Mouse (Mus musculus): ENCODE measurements around the gene Commd3.

Gene Commd3

DNA sequence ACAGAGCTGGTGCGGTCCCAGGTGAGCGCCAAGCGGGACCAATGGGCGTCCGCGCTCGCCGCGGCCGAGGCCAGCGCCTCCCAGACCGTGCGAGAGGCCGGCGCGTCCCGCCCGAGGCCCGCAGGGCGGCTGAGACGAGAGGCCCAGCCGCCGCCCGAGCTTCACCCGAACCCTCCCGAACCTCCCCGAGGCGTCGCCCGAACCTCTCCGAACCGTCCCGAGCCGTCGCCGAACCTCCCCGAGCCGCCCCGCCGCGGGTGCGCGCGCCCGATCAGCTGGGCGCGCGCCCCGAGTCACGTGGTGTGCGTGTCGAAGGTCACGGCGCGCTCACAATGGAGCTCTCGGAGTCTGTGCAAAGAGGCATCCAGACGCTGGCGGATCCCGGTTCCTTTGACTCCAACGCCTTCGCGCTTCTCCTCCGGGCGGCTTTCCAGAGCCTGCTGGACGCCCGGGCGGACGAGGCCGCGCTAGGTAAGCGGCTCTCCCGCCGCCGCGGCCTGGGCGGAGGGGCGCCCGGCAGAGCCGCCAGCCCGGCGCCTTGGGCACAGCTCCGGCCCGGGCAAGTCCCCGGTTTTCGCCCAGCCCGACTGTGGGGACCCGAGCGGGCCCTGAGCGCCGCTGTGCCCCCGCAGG lies at the start of gene Commd3:
Gene Commd3, plus strand, starts transcription at position 252 of the 633 bp plus-strand sequence.
- DNase-seq = peak; percentile 93 to 94

DNA sequence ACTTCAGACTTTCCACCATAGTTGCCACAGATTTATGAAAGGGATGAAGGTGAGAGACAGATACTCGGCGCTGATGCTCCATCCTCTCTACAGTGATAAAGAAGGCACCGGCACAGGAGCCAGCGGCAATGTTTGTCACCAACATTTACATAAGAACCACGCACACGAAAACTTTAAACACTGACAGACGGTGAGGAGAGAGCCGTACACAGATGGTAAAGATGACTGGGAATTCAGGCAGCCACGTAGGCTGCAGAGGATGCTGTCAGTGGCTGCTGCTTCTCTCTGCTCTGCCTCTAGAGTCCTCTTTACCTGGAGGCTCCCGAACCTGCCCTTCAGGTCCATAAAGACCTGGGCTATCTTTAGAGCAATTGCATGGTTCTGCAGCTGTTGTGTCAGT lies 49.0 kb upstream of the Commd3 start:
- no peak for DNase-seq

DNA sequence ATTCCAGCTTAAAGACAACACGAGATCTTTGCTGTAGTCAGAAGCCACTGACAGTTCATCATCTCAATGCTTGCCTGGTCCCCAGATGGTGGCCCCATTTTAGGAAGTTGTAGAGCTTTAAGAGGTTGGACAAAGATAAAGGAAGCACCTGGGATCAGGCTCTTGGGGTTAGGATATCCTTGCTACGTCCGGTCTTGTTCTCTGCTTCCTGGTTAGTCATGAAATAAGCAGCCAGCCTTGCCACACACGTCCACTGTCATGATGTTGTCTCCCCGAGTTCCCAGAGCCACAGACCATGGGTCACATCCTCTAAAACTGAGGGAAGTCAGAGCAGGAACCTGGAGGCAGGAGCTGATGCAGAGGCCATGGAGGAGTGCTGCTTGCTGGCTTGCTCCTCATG lies 41.6 kb upstream of the Commd3 start:
- DNase-seq = no peak

DNA sequence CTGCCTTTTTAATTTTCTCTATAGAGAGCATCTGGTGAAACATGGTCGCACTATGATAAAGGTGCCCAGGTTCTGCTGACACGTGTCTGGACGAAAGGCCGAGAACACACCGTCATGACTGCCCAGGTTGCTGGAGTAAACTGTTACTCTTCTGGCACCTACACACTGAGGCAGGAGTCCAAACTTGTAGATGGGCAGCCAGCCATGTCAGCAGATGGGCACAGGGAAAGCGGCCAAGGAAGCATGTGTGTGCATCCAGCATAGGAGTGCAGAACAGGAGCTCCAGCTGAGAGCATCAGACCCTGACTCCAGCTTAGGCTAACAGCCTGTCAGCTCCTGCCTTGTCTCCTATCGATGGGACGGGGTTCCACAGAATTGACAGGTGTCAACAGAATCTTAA lies 37.1 kb upstream of the Commd3 start:
- DNase-seq = no peak

DNA sequence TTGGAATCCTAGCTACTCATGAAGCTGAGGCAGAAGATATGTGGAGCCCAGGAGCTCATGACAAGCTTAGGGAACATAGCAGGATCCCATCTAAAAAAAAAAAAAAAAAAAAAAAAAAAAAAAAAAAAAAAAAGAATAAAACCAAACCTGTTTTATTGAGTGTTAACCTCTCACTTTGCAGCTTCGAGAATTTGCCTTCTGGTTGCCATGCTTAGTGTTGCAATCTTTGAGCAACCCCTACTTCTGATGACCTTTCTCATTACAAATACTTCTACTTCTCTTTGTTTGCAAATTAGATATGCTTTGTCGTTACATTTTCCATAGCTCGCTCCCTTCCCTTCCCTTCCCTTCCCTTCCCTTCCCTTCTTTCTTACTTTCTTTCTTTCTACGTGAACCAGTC lies 23.6 kb upstream of the Commd3 start:
- DNase-seq = no peak

DNA sequence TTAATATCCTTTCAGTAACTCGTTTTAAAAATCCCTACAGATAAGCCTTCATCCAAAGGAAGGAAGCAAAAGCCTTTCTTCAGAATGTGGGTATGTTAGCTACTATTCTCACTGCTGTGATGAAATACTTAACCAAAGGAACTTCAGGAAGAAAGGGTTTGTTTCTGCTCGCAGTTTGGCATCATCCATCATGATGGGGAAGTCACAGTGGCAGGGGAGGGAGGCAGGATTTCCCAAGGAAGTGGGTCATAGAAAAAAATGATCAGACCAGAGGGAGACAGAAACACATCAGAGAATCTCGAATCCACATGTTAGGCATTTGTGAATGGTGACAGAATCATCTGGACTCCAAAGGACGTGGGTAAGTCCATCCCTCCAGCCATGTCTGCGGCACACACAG lies 17.4 kb upstream of the Commd3 start:
- no peak for DNase-seq

DNA sequence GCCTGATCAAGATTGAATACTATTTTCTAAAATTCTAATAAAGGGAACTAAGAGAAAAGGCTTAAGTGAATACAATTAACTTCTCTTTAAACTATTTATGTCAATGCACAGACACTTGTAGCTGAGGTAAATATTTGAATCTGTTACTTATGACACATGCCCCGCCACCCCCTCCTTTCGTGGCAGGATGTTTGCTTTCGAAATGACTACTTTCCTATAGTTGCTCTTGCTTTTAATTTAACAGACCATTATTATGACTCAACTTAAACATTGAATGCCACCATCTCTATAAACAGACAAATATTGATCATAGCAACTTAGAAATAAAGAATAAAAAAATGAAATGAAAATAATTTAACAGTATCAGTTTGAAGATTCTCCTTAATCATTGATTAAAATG lies 8.2 kb upstream of the Commd3 start:
- no peak for DNase-seq

DNA sequence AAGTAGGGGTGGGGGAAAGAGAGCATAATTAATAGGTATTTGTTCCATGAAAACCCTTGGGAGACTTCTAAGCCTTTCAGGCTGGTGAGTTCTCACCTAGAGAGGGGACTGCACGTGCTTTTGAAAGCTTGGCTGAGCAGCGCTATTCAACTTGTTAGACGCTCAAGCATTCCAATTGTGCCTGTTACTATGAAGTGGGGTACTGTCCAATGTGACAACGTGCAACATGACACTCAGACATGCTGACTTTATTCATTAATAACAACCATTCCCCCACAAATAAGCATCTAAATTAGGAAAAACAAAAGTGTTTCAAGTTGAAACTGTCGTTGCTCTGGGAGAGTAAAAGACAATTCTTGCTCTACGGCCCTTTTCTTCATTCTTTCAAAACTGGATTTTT lies 1.1 kb upstream of the Commd3 start:
- DNase-seq = no peak

DNA sequence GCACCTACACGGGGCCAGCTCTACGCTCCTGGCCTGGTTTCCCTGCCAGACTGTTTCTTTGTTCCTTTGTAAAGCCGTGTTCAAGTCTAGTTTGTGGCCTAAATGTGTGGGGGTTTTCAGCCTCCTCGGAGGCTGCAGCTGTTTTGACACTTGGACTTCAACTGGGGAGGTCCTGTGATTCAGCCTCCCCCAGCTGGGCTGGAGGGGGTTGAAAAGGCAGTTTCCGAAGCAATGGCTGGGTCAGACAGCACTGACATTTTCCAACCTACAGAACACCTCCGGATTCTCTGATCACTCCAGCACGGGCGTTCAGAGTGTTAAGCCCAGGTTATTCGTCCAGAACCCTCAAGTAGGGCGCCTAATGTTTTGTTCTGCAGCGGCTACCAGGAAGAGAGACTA lies 581 bp downstream of the Commd3 start:
- DNase-seq = no peak

DNA sequence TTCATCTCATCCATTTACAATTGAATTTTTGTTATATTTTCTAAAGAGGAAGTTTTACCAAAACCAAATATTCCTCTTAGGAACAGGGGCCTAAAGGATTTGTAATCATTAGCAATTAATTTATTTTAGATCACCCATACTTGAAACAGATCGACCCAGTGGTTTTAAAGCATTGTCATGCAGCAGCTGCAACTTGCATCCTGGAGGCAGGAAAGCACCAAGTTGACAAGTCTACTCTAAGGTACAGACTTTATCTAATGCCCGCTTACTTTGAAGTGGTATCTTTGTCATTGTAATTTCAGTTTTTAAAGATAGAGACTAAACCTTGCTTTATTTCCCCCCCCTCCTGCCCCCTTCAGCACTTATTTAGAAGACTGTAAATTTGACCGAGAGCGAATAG lies 1.6 kb downstream of the Commd3 start:
- DNase-seq = no peak

DNA sequence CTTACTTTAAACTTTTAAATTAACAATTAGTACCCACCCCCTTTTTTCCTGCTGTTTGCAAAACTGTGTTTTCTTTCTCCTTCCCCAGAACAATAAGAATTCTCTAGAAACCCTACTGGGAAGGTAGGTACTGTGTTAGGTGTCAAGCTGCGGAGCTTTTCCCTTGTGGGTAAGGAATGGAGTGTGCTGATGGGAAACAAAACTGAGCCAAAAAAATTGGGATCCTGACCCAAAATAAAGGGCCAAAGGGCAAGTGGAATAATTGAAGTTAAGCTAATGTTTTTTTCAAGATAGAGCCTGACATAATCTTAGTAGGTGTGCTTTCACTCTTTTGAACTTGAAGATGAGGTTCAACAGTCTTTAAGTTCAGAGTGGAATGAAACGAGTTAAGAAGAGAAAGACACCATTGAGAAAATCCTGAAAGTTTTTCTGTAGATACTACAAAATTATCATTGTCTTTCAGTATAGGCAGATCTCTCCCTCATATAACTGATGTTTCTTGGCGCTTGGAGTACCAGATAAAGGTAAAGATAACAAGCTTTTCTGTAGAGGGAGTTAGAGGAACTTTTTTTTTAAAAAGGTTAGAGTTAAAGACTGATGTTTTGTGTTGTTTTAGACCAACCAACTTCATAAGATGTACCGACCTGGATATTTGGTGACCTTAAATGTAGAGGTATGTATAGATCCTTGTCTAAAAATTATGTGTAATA lies 2.2 kb downstream of the Commd3 start:
- DNase-seq = no peak

DNA sequence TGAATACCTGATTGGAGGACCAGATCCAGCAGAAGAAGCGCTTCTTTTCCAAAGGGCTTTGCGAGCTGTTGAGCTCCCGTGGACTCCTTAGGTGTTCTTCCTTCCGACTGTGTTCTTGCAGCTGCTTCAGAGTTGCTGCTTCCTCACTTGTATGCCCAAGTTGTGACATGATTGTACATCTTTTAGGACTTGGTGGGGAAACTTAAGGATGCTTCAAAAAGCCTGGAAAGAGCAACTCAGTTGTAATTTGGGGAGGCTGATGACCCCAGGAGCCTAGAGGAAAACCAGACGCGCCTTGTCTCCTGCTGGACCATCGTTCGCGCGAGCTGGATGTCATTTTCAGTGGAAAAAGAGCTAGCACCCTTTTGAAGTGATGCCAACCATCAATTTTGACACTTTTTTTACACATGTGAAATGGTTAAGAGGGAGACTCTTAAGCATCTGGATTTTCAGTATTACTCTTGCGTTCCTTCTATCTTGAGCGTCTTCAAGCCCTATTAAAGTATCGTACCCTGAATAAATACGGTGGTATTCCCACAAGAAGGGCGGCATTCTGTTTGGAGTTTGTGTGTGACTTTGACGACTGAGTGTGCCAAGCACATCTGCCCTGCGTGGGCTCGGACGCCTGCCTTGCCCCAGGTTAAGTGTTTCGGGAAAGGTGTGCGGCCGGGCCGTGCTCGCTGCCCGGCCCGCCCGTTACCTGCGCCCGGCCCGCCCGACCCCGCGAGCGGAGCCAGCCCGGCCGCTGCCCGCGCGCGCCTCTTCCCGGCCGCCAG lies 3.7 kb downstream of the Commd3 start:
- no peak for DNase-seq

DNA sequence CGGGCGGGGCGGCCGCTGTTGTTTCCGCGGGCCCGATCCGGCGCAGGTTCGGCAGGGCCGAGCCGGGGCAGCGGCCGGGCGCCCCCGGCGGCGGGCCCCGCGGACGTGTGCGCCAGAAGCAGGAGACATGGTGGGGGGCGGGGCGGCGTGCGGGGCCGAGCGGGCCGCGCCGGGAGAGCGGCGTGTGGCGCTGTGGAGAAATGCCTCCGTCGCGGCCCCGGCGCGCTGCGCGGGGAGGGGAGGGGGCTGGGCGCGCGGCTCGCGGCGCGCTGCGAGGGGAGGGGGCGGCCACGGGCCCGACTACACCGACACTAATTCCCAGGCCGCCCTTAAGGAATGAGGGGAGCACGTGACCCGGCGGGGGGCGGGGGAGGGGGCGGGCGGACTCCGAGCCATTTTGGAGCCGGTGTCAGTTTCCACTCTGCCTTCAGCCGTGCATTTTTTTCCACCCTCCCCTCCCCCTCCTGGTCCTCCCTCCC lies 4.3 kb downstream of the Commd3 start:
- DNase-seq = peak; percentile 74 to 75

DNA sequence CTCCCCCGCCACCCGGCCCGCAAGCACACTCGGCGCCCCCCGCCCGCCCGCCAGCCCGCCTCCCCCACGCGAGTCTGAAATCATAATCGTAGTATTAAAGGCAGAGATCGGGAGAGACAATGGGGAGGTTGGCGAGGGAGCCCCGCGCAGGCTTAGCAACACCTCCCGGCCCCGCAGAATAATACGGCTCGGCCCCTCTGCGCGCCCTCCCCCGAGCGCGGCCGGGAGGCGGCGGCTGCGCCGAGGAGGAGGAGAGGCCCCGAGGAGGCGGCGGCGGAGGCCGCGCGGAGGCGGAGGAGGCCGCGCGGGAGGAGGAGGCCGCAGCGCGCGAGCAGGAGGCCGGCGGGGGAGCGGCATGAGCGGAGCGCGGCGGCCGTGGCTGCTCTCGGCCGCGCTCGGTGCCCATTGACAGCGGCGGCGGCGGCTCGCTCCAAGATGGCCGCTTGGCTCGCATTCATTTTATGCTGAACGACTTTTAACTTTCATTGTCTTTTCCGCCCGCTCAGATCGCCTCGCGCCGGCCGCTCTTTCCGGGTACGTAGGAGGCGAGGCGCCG lies 4.8 kb downstream of the Commd3 start, which contains the start of gene Bmi1:
Gene Bmi1, plus strand, starts transcription at position 83 of the 556 bp plus-strand sequence.
- DNase-seq = peak; percentile 66 to 73

DNA sequence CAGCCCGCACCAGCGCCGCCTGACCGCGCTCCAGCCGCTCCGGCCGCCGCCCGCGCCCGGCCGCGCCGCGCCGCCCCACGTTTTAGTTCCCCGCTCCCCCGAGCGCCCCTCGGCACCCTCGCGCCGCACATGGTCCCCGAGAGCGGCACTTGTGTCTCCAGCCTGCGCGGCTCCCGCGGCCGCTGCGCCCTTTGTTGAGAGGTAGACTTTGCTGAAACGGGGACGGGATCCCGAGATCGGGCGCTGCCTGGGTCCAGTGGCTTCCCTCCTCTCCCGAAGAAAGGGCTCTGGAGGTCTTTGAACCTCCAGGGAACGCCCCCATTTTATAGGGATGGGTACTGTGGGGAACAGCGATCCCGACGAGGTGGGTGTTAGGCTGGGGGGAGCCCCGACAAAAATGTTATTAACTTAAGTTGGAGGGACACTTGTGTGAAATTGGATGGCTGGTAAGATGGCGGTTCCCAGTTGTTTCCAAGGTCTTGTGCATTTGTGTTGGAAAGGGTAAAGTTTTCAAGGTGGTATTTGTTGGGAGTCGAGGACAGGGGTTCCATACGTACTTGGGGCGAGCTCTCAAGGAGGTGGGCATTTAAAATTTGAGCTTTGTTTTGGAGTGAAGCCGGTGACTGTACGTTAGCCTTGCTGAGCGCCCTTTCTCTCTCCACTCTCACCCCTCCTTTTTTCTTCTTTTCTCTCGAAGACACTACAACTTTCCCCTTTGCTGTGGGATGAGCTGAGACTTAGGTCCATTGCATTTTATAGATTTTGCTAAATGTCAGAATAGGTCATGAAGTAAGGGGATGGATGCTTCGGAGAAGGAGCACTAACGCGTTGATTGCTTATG lies 5.7 kb downstream of the Commd3 start:
- DNase-seq = peak in 1 of 2 experiments; percentile 50

DNA sequence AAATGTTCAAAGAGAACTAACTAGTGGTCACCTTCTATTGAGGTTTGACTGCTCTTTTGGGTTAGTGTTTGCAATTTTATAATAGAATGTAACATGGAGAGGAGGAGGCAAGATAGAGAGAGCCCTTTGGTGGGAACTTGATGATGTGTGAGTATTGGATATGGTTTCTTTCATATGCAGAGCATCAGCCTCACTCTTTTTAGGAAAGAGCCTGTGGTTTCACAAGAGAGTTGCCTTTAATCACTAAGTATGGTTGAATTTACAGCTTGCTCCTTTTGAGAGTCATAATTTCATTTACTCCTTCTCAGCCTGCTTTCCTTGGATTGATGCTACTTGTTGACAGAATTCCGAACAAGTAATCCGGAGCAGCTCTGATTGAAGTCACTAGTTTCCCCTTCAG lies 7.5 kb downstream of the Commd3 start:
- DNase-seq = no peak

DNA sequence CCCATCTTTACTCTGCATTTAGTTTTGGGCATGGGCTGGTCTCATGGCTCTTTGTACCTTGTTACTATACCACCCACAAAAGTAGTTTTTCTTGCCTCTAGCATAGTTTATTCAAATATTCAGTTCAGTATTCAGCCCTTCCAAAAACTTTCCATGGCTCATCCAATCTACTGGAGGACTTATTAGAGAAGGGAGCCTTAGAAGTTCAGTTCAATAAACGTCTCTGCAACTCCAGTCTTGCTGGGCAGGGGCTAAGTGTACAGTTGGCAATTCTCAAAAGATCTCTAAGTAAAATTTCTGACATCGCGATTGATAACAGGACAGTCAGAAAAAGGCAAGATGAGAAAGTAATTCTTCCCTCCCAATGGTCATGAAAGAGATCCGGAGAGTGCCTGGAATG lies 8.3 kb downstream of the Commd3 start:
- no peak for DNase-seq

DNA sequence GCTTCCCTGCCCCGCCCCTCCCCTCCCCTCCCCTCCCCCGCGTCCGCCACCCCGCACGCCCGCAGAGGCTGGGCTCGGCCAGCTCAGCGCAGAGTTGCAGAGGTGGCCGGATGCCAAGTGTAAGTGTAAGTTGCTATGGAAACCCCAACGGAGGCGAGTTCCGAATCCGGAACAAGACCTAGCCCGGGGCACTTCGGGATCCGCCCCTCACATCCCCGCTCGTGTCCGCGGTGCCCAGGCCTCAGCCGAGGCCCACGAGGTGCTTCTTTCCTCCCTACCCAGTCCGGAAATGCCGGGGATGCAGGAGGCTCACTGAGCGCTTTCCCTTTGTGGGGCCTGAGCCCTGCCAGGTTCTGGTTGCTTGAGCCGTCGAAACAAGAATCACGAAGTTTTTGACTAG lies 8.8 kb downstream of the Commd3 start:
- DNase-seq = peak; percentile 74 to 78

DNA sequence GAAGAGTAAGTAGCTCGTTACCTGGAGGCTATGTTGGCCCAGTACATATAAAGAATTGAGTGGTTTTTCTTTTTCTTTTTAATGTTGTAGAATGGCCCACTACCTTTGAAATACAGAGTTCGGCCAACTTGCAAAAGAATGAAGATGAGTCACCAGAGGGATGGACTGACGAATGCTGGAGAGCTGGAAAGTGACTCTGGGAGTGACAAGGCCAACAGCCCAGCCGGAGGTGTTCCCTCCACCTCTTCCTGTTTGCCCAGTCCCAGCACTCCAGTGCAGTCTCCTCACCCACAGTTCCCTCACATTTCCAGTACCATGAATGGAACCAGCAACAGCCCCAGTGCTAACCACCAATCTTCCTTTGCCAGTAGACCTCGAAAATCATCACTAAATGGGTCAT lies 11.9 kb downstream of the Commd3 start:
- no peak for DNase-seq

DNA sequence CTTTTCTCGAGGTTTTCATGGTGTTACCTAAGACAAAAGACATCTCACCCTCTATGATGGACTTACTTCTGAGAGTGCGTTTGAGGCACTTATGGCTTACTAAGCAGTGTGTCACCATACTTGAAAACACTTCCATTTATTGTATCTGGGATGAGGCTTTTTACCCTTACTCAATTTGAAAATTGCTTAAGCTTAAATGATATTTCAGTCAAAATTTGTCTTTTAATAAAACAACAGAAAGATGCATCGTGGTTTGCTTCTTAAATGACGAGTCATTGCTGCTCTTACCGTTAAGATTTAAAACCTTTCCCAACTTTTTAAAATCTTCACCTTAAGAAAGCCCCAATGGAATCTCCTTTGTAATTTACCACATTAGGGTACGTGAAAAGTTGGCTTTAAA lies 14.2 kb downstream of the Commd3 start:
- DNase-seq = no peak

DNA sequence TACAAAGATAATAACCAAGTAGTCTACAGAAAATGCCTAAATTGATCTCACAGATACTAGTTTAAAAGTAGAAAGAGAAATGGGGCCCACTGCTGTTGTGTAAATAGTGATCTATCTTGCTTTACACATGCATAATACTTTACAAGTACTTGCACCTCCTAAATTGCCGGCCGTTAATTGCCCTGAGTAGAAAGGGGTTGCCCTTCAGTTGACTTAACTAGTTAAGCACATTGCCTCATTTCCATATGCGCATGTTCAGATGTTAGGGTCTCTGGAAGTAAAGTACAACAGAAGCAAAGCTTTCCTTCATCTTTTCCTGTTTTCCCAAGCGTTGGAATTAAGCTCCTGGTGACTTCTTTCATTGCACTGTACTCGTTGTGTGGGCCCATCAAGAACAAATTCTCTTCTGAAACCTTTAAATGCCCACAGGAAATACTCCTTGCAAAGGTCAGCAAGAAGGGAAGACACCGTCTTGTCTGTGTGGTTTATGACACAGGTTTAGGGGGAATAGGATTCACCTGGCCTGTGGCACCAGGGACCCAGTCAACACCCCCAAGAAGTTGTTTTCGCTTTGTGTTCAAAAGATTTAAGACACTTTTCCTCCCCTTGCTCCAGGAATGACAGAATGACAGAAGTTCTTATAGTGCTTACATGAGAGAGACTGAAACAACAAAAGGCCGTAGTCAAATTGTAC lies 14.8 kb downstream of the Commd3 start:
- DNase-seq = no peak

DNA sequence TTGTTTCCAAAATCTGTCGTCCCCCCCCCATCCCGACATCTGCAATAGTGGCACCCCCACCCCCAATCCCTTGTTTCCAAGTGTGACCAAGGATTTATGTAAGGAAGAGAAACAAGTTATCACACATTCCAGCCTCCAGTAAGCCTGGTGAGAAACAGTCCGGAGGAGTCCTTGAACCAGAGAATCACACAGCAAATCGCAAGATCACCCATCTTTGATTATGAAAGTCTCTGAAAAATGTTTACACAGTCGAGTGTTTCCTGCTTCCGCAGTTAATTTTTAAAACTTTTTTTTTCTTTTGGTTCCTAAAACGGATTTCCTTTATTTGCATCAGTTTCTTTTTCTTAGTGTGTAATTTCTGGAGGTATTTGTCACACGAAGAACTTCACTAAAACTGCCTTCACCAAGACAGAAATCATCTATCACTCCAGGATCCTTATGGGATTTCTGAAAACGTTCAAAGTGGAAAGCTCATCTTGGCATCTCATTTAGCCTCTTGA lies 15.5 kb downstream of the Commd3 start:
- no peak for DNase-seq
